ENCODE assay signal across 29 mouse cellular contexts in genomic region chr4:119590027-119590426, GRCm38 (mm10). TPM values are rescaled to one million over a fixed set of nuclear protein-coding genes. Genes with fewer than 3 reads are reported as not detected.
DNase-seq lines count a peak whose midpoint lies in the region; ATAC-seq and TF ChIP-seq lines count a peak whose summit lies in the region.
"Had no signal": no experiment of that assay in that cellular context is flagged by ENCODE, and none has a peak within 500 bp of the region (broad histone marks: within the 10 kb centered on the region; RNA-seq: fewer than 3 reads in every experiment).

No protein-coding gene starts in this region.

- peaks cover 3% of the 10 kb centered on the region; the same call in 1 of the 2 replicates for H3K4me1 ChIP-seq in intestine, embryonic 16.5 days (ENCODE audit: control insufficient read depth, insufficient read depth, low read length)
- no peaks in the 10 kb centered on the region for H3K4me1 ChIP-seq in intestine, embryonic 15.5 days (replicated peaks)
- peaks cover 2% of the 10 kb centered on the region; the same call in 1 of the 2 replicates for H3K4me1 ChIP-seq in small intestine, adult 2 months (ENCODE audit: control insufficient read depth, insufficient read depth, insufficient read length, low read length)
- no peaks in the 10 kb centered on the region for H3K4me1 ChIP-seq in heart, embryonic 10.5 days
- H3K4me1 ChIP-seq: embryonic facial prominence, embryonic 10.5 days; embryonic facial prominence, embryonic 12.5 days; forebrain, embryonic 13.5 days had no signal

- no peak for TF ChIP-seq CTCF in small intestine, adult 2 months (IDR thresholded peaks at IDR 0.05; ENCODE audit: extremely low read depth, insufficient read length, insufficient replicate concordance, low read depth, low read length)

- no peak for TF ChIP-seq POLR2A in small intestine, adult 2 months (IDR thresholded peaks at IDR 0.05; ENCODE audit: low read depth, low read length)

- no peaks in the 10 kb centered on the region for H3K9me3 ChIP-seq in intestine, embryonic 16.5 days (ENCODE audit: control insufficient read depth, low read length)
- H3K9me3 ChIP-seq in intestine, embryonic 15.5 days: no peaks in the 10 kb centered on the region
- no peaks in the 10 kb centered on the region for H3K9me3 ChIP-seq in heart, embryonic 10.5 days
- H3K9me3 ChIP-seq: embryonic facial prominence, embryonic 10.5 days; embryonic facial prominence, embryonic 12.5 days; forebrain, embryonic 13.5 days; forebrain, embryonic 15.5 days; G1E had no signal

- WGBS in intestine, embryonic 16.5 days: 71% methylated on average over 1 of the region's 1 CpGs
- WGBS in intestine, embryonic 15.5 days: 75% methylated on average over 1 of the region's 1 CpGs
- 73% methylated on average over 1 of the region's 1 CpGs for WGBS in small intestine, adult 2 months
- WGBS in heart, embryonic 10.5 days: 71% methylated on average over 1 of the region's 1 CpGs

- no peak overlapping the region for H3K4me2 ChIP-seq in intestine, embryonic 16.5 days (ENCODE audit: low read depth, low read length)
- no peak overlapping the region for H3K4me2 ChIP-seq in intestine, embryonic 15.5 days (replicated peaks)
- H3K4me2 ChIP-seq: embryonic facial prominence, embryonic 12.5 days; forebrain, embryonic 13.5 days; forebrain, embryonic 15.5 days had no signal

- H3K9ac ChIP-seq in intestine, embryonic 16.5 days (ENCODE audit: low read depth, low read length): no peak overlapping the region
- H3K9ac ChIP-seq in intestine, embryonic 15.5 days: no peak overlapping the region
- H3K9ac ChIP-seq: embryonic facial prominence, embryonic 12.5 days; forebrain, embryonic 13.5 days; forebrain, embryonic 15.5 days had no signal

- H3K36me3 ChIP-seq in intestine, embryonic 16.5 days (ENCODE audit: control insufficient read depth, insufficient read depth, low read length): no peaks in the 10 kb centered on the region; the same call in 1 of the 2 replicates
- peaks cover 2% of the 10 kb centered on the region; the same call in 1 of the 2 replicates for H3K36me3 ChIP-seq in intestine, embryonic 15.5 days
- peaks cover 19% of the 10 kb centered on the region for H3K36me3 ChIP-seq in small intestine, adult 2 months (ENCODE audit: control insufficient read depth, insufficient read depth, low read length)
- peaks cover 24% of the 10 kb centered on the region for H3K36me3 ChIP-seq in heart, embryonic 10.5 days

- H3K4me3 ChIP-seq in intestine, embryonic 16.5 days (ENCODE audit: low read length): no peak overlapping the region
- no peak overlapping the region for H3K4me3 ChIP-seq in intestine, embryonic 15.5 days (replicated peaks)
- no peak overlapping the region for H3K4me3 ChIP-seq in small intestine, adult 2 months (ENCODE audit: low read depth, low read length)
- H3K4me3 ChIP-seq in heart, embryonic 10.5 days: no peak overlapping the region
- H3K4me3 ChIP-seq: embryonic facial prominence, embryonic 10.5 days; embryonic facial prominence, embryonic 12.5 days; forebrain, embryonic 13.5 days; forebrain, embryonic 15.5 days had no signal

- ATAC-seq in frontal cortex, adult (ENCODE audit: low TSS enrichment): peak; percentile 92
- no peak for ATAC-seq in intestine, embryonic 16.5 days
- no peak for ATAC-seq in intestine, embryonic 15.5 days
- ATAC-seq: activated CD4-positive, CD25-positive, alpha-beta regulatory T cell, adult 4 months; CD4-positive, CD25-positive, alpha-beta regulatory T cell, adult 4 months; forebrain, embryonic 13.5 days; forebrain, embryonic 15.5 days; Patski had no signal

- DNase-seq in frontal cortex, postnatal 25 days (ENCODE audit: low spot score in 2 of 2): no peak
- DNase-seq in brain, adult 2 months (ENCODE audit: low read depth, low spot score): peak; percentile 45
- DNase-seq in cerebellum, postnatal 10 days: no peak
- no peak for DNase-seq in heart, embryonic 10.5 days (ENCODE audit: low spot score)
- DNase-seq: adrenal gland, adult 8-10 months; adrenal gland, postnatal 14 days; adrenal gland, postnatal 36 days; B cell, adult 2 months; cerebellum, adult 11 months; cerebellum, adult 18-20 months; cerebellum, adult 8-10 months; cerebellum, adult 9-11 months; cerebellum, postnatal 25 days had no signal

- H3K27me3 ChIP-seq in intestine, embryonic 16.5 days (replicated peaks; ENCODE audit: control insufficient read depth, insufficient read depth, low read length): no peaks in the 10 kb centered on the region
- H3K27me3 ChIP-seq in intestine, embryonic 15.5 days (replicated peaks): no peaks in the 10 kb centered on the region
- no peaks in the 10 kb centered on the region for H3K27me3 ChIP-seq in small intestine, adult 2 months (ENCODE audit: control insufficient read depth, insufficient read depth, low read length)
- no peaks in the 10 kb centered on the region for H3K27me3 ChIP-seq in heart, embryonic 10.5 days (ENCODE audit: insufficient read depth, poor library complexity, severe bottlenecking)
- H3K27me3 ChIP-seq: CH12.LX; embryonic facial prominence, embryonic 12.5 days; forebrain, embryonic 13.5 days; forebrain, embryonic 15.5 days; Patski had no signal

- peak overlapping the region; percentile 47; the same call in 1 of the 2 replicates for H3K27ac ChIP-seq in intestine, embryonic 16.5 days (ENCODE audit: low read length)
- H3K27ac ChIP-seq in intestine, embryonic 15.5 days: no peak overlapping the region
- peak overlapping the region; percentile 79 for H3K27ac ChIP-seq in small intestine, adult 2 months (ENCODE audit: insufficient read depth, low read depth, low read length)
- no peak overlapping the region for H3K27ac ChIP-seq in heart, embryonic 10.5 days
- H3K27ac ChIP-seq: embryonic facial prominence, embryonic 10.5 days; embryonic facial prominence, embryonic 12.5 days; forebrain, embryonic 13.5 days; forebrain, embryonic 15.5 days had no signal

RNA-seq across cellular contexts. Expression of gene Guca2a, which starts 47.5 kb away (rescaled TPM):
- polyA plus RNA-seq in intestine, embryonic 16.5 days (2015; fragmentation: Nextera tagmentation; extraction: Ambion mirVana): 362 and 472 TPM in 2 replicates
- polyA plus RNA-seq in intestine, embryonic 15.5 days (2015; fragmentation: Nextera tagmentation; extraction: Ambion mirVana): 175 and 231 TPM in 2 replicates
- 58.4 and 1,324 TPM in 2 replicates for polyA plus RNA-seq in small intestine, adult 2 months (2012; rRNA removed)
- polyA plus RNA-seq in heart, embryonic 10.5 days (2016; fragmentation: Nextera tagmentation; extraction: Ambion mirVana): 0.26 TPM in 1 of 2 replicates, not detected in the other
- polyA plus RNA-seq: activated CD4-positive, CD25-positive, alpha-beta regulatory T cell, adult 4 months; CD4-positive, CD25-positive, alpha-beta regulatory T cell, adult 4 months; cortical plate, adult 2 months; embryonic facial prominence, embryonic 10.5 days; embryonic facial prominence, embryonic 12.5 days; embryonic facial prominence, embryonic 14.5 days; forebrain, embryonic 11.5 days; forebrain, embryonic 13.5 days; forebrain, embryonic 15.5 days; G1E; Patski had no signal

RNA-seq across cellular contexts. Expression of gene Frg2f1, which starts 50.7 kb away (rescaled TPM):
- 3.5 and 4.3 TPM in 2 replicates for polyA plus RNA-seq in intestine, embryonic 16.5 days (2015; fragmentation: Nextera tagmentation; extraction: Ambion mirVana)
- 2.8 and 4.4 TPM in 2 replicates for polyA plus RNA-seq in intestine, embryonic 15.5 days (2015; fragmentation: Nextera tagmentation; extraction: Ambion mirVana)
- 2.4 and 3.1 TPM in 2 replicates for polyA plus RNA-seq in small intestine, adult 2 months (2012; rRNA removed)
- 3.2 and 4.6 TPM in 2 replicates for polyA plus RNA-seq in heart, embryonic 10.5 days (2016; fragmentation: Nextera tagmentation; extraction: Ambion mirVana)

RNA-seq across cellular contexts. Expression of gene Foxj3, which starts 53.2 kb away (rescaled TPM):
- 16.4 and 18.3 TPM in 2 replicates for polyA plus RNA-seq in intestine, embryonic 16.5 days (2015; fragmentation: Nextera tagmentation; extraction: Ambion mirVana)
- polyA plus RNA-seq in intestine, embryonic 15.5 days (2015; fragmentation: Nextera tagmentation; extraction: Ambion mirVana): 17.5 and 18.2 TPM in 2 replicates
- polyA plus RNA-seq in small intestine, adult 2 months (2012; rRNA removed): 6.7 and 19.0 TPM in 2 replicates
- polyA plus RNA-seq in heart, embryonic 10.5 days (2016; fragmentation: Nextera tagmentation; extraction: Ambion mirVana): 22.0 and 28.4 TPM in 2 replicates

Comparison
In these comparisons a context has a peak if more than half of its experiments do, and no peak if none do; other contexts are left out.
1. H3K27ac ChIP-seq: peak in intestine, embryonic 16.5 days (single experiment) and small intestine, adult 2 months (single experiment); none in intestine, embryonic 15.5 days (single experiment) and heart, embryonic 10.5 days (single experiment).
2. RNA of gene Guca2a, which starts 47.5 kb away (polyA plus RNA-seq): 58.4 to 1,324 TPM in small intestine, adult 2 months, 362 to 472 TPM in intestine, embryonic 16.5 days and 175 to 231 TPM in intestine, embryonic 15.5 days; 0.26 TPM in heart, embryonic 10.5 days; every median in the first group is over 10 times any median in the second.